Mouse (Mus musculus): Measurements from ENCODE around the gene Specc1.

- TF ChIP-seq USF1 (IDR thresholded peaks at IDR 0.05; ENCODE audit: low read depth, low read length) (no peak), NRF1 (IDR thresholded peaks at IDR 0.05; ENCODE audit: low read depth, low read length) (no peak), ZNF384 (IDR thresholded peaks at IDR 0.05; ENCODE audit: low read depth, low read length) (no peak), CTCF (conservative IDR thresholded peaks at IDR 0.05 in 1 of 2, IDR thresholded peaks at IDR 0.05 in 1 of 2; ENCODE audit: low read depth in 2 of 2, low read length in 2 of 2) (no peak), MYC (IDR thresholded peaks at IDR 0.05; ENCODE audit: low read depth, low read length) (no peak), RAD21 (IDR thresholded peaks at IDR 0.05; ENCODE audit: low read depth, low read length) (no peak), POLR2A (IDR thresholded peaks at IDR 0.05; ENCODE audit: low read depth, low read length) (no peak), EP300 (IDR thresholded peaks at IDR 0.05; ENCODE audit: low read length) (no peak)
Observed at GRCm38 (mm10) chr11:62013449-62013848, 56.9 kb downstream of the Specc1 start.

All from CH12.LX (cell line).